35 mouse cellular contexts compared by ENCODE assay signal in the genomic region with DNA sequence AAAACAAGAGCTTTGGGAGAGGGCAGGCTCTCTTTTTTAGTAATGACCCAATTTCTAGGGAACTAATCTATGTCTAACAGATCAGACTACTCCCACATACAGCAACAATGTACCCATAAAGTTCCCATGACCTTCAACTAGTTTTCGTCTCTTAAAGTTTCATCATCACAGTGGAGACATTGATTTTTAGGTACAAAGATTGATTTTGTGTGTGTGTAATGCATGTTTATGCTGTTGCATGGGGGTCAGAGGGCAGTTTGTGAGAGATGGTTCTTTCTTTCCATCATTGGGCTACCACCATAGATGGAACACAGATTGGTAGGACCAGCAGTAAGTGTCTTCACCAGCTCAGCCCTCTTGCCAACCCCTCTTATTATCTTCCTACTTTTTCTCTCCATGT.
"Had no signal": no experiment of that assay in that cellular context is flagged by ENCODE, and none has a peak within 500 bp of the region (broad histone marks: within the 10 kb centered on the region; RNA-seq: fewer than 3 reads in every experiment).

No protein-coding gene starts in this region.

- DNase-seq: heart, postnatal 10 days; heart, postnatal 14 days; heart, postnatal 36 days; heart, postnatal 4 days; kidney, adult 11 months; kidney, adult 18-20 months; kidney, adult 2 months; kidney, adult 8-10 months; kidney, adult 9 months; kidney, postnatal 10 days; kidney, postnatal 14 days; kidney, postnatal 25 days; kidney, postnatal 36 days; kidney, postnatal 4 days; layer of hippocampus, adult 9-11 months; layer of hippocampus, postnatal 36 days had no signal

- H3K4me3 ChIP-seq: heart, embryonic 10.5 days; heart, embryonic 12.5 days; heart, embryonic 13.5 days; heart, embryonic 15.5 days; hindbrain, embryonic 10.5 days; hindbrain, embryonic 12.5 days; hindbrain, embryonic 13.5 days; hindbrain, embryonic 15.5 days; intestine, embryonic 15.5 days; kidney, embryonic 15.5 days; layer of hippocampus, adult 2 months had no signal

- H3K4me2 ChIP-seq: heart, embryonic 11.5 days; heart, embryonic 12.5 days; heart, embryonic 13.5 days; heart, embryonic 15.5 days; hindbrain, embryonic 12.5 days; hindbrain, embryonic 13.5 days; hindbrain, embryonic 14.5 days; hindbrain, embryonic 15.5 days; intestine, embryonic 15.5 days; kidney, embryonic 15.5 days had no signal

- H3K36me3 ChIP-seq: heart, embryonic 10.5 days; heart, embryonic 12.5 days; heart, embryonic 13.5 days; heart, embryonic 15.5 days; hindbrain, embryonic 10.5 days; hindbrain, embryonic 12.5 days; hindbrain, embryonic 13.5 days; hindbrain, embryonic 15.5 days; intestine, embryonic 15.5 days; kidney, embryonic 15.5 days had no signal

- H3K4me1 ChIP-seq: heart, embryonic 10.5 days; heart, embryonic 12.5 days; heart, embryonic 13.5 days; heart, embryonic 15.5 days; hindbrain, embryonic 10.5 days; hindbrain, embryonic 12.5 days; hindbrain, embryonic 13.5 days; hindbrain, embryonic 15.5 days; intestine, embryonic 15.5 days; kidney, embryonic 15.5 days had no signal

- ATAC-seq: hindbrain, embryonic 16.5 days; hindbrain, postnatal 0 days; inflammation-experienced regulatory T-cells, adult 6 months; intestine, embryonic 15.5 days; intestine, embryonic 16.5 days; intestine, postnatal 0 days had no signal

- H3K27ac ChIP-seq: heart, embryonic 10.5 days; heart, embryonic 13.5 days; heart, embryonic 15.5 days; hindbrain, embryonic 10.5 days; hindbrain, embryonic 12.5 days; hindbrain, embryonic 13.5 days; hindbrain, embryonic 14.5 days; hindbrain, embryonic 15.5 days; hindbrain, postnatal 0 days; intestine, embryonic 15.5 days; kidney, embryonic 15.5 days; kidney, postnatal 0 days; layer of hippocampus, adult 2 months had no signal

- H3K9me3 ChIP-seq: heart, embryonic 10.5 days; heart, embryonic 12.5 days; heart, embryonic 13.5 days; heart, embryonic 15.5 days; hindbrain, embryonic 10.5 days; hindbrain, embryonic 12.5 days; hindbrain, embryonic 13.5 days; hindbrain, embryonic 15.5 days; intestine, embryonic 15.5 days; kidney, embryonic 15.5 days had no signal

- H3K27me3 ChIP-seq: heart, embryonic 12.5 days; heart, embryonic 13.5 days; heart, embryonic 15.5 days; hindbrain, embryonic 12.5 days; hindbrain, embryonic 13.5 days; hindbrain, embryonic 15.5 days; intestine, embryonic 15.5 days; kidney, embryonic 15.5 days had no signal

- H3K9ac ChIP-seq: heart, embryonic 12.5 days; heart, embryonic 13.5 days; heart, embryonic 15.5 days; hindbrain, embryonic 12.5 days; hindbrain, embryonic 13.5 days; hindbrain, embryonic 14.5 days; hindbrain, embryonic 15.5 days; intestine, embryonic 15.5 days; kidney, embryonic 15.5 days had no signal
